Mouse (Mus musculus): ENCODE data around the gene Slc17a3.

Gene Slc17a3

DNA sequence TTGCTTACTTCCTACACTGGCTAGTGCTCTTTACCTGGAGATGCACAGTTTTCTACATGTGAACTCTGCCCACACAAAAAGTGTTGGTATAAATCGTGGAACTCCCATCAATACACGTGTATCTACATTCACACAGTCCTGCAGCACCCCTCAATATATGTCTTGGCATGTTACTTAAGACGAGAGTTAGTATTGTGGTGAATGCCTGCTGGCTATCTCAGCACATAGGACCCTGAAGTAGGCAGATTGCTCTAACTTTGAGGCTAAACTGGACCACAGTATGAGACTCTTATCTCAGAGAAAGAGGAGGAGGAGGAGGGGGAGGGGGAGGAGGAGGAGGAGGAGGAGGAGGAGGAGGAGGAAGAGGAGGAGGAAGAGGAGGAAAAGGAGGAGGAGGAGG, 39.9 kb downstream of the Slc17a3 start:
- DNase-seq (ENCODE audit: low spot score): no peak

DNA sequence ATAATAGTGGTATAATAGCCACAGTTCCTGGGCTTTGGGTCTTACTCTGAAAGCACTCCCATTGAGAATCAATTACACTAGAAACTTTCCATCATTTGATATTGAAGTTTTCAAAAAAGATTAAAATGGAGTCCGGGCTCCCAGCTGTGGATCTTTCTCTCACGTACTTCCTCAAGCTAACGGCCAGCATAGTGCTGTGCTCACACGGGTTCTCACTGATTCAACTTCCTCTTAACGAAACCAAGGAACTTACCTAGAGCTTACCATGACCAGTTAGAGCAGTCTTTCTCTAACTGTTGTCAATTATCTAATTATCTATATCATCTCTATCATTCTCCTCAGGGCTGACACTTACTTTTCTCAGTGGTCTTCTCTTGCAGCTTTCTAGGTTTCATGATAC, 40.4 kb downstream of the Slc17a3 start:
- DNase-seq (ENCODE audit: low spot score): no peak

DNA sequence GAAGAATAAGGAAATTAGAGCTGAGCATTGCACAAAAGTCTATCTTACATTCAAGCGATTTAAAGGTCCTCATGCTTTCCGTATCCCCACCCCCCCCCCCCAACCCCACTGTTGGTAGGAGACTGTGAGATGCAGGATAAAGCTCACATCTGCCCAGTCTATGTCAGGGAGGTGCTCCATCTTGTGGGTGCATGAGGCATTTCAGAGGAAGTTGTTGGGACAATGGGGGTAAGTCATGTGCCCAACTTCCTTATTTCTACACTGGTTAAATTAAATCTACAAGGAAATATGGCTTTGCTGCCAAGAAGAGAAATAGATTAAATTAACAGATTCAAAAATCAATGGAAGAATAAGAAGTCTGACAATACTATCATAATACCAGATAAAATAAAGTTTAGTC, 46.3 kb downstream of the Slc17a3 start:
- peak; percentile 45 for DNase-seq (ENCODE audit: low spot score)

DNA sequence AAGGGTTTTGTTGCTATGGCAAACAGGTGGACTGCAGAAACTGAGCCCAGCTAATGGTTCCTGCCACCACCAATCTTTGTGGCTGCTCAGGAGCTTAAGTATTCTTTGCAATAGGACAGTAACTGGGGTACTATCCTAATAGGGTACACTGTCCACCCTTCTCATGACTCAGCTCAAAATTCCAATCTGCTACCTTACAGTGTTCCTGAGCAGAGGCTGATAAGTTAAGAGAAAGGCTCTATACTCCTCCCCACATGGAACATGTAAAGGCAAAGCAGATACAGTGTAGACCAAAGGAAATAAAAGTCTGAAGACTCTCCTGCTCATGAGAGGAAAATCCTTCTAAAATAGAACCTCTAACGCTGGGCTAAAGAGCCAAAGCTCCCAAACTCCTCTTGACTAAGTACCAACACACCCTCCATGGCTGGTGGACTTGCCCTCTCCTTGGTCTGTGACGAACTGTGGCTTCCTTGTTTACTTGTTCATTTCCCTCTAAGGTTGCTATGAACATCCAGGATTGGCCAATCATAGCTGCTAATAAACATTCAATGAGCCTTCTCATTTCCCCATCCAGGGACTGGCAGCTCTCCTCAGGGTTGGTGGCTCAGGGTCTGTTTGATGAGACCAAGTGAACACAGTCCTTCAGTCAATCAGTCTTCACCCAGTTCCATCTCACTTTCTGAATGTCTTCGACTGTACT, 47.9 kb downstream of the Slc17a3 start:
- DNase-seq (ENCODE audit: low spot score): no peak

DNA sequence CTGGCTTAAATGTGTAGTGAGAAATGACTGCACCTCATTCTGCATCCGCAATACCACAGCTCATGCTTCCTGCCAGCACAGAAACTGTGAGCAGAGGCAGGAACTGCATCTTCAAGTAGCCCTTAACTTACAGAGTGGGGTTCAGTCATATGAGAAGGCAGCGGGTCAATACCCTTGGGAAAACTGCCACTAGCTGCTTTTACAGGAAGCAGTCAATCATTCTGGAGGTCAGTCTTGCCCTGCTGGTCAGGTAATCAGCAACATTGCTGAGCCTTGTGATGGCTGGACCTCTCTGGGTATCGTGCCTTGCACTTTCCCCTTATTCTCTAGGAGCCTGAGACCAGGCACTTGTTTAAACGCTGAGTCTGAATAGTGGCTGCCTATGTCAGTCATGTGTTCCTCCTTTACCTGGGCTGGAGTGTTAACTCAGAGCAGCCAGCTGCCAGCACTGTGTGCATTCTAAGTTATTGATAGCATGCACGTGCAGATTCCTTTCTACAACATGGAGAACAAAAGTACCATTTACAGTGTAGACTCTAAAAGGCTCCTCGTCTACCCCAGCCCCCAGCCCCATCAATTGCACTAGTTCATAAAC, 49.9 kb downstream of the Slc17a3 start:
- peak; percentile 58 for DNase-seq (ENCODE audit: low spot score)

DNA sequence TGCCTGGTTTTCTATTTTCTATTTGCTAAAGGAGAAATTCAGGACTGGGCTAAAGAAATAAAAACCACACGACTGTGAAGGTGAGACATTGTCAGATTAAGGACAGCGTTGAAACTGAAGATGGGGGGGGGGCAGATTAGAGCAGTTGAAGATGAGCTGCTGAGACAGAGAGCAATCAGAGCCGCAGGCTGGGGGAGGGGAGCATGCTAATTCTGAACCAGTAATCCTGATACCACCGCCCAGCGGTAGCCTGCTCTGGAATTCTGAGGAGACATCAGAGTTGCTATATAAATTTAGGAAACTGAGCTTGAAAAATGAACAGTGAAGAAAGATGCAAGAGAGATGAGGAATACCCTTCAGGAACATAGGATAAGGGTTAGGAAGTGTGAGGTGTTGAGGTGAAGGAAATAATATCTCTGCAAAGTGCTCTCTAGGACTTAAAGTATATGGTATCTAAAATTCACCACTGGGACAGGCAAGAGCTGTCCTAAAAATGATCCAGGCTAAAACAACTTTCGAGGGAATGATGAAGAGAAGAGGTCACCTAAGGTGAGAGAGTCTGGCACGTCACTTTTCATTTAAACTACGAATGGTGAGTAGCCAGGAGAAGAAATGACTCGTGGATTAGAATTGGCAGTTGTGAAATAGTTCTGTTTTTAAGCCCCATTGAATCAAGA, 53.5 kb downstream of the Slc17a3 start:
- no peak for DNase-seq (ENCODE audit: low spot score)

DNA sequence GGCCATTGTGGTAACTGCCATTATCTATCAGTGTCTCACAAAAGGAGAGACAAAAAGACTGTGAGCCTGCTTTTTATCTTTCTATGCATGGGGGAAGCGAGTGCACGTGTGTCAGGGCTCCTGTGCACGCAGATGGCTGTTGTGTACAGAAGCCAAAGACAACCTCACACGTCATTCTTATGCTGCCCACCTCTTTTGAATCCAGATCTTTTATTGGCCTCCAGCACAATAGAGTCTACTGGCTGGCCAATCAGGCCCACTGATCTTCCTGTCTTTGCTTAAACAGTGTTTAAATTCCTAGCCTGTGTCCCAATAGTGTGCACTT, 54.0 kb downstream of the Slc17a3 start:
- peak; percentile 48 for DNase-seq (ENCODE audit: low spot score)

DNA sequence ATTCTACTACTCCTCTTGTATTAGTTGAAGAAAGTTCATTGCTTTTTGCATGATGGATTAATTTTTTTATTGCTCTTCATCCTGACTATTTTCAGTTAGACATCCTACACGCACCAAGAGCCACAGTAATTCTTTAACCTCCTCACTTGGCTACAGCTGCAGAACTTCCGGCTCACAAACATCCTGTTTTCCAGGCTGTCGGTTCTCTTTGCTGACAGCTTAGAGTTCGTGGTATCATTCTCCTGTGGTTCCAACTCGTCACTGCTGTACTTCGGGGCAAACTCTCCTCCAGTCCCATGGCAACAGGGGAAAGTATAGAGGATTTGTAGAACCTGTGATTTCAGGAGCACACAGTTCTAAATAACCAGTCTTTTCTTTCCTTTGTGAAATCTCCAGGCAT, 59.0 kb downstream of the Slc17a3 start:
- no peak for DNase-seq (ENCODE audit: low spot score)

GRCm38 (mm10) chr13:23906906-23907305, 67.7 kb downstream of the Slc17a3 start:
- DNase-seq (ENCODE audit: low spot score): no peak

- no peak for DNase-seq (ENCODE audit: low spot score)
These were observed 70.9 kb downstream of the Slc17a3 start for GRCm38 (mm10) chr13:23910121-23910520.

All from embryo, embryonic 10 days (tissue).